Mouse (Mus musculus) ovary, postnatal 14 days (tissue): Measurements from ENCODE around the gene Klk1b11.
"Not testable (repeated sequence)": the region's sequence is repeated elsewhere in the genome, so short reads cannot be mapped to it uniquely, and the experiment has no call there.

Source experiments
- DNase-seq: peaks from one replicate; pipeline ENCODE4 v3.0.0; 2022; ENCODE audit warnings: low spot score

Gene Klk1b11

DNA sequence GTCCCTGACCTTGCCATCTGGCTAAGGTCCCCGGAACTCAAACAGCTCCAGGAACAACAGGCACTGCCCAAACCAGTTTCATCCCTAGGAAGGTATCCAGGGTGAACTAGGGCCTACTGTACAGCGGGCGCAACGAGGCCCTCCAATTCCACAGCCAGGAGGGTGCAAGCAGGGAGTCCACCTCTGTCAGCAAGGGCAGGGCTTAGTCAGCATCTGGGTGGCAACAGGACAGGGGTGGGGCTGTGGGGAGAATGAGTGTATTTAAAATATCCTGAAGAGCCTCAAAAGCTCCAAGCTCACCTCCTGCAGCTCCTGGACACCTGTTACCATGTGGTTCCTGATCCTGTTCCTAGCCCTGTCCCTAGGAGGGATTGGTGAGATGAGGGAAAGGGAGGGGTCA lies at the start of gene Klk1b11:
Klk1b11 (plus strand) TSS at position 301 of the 400 bp plus-strand sequence.
- DNase-seq: not testable (repeated sequence)

DNA sequence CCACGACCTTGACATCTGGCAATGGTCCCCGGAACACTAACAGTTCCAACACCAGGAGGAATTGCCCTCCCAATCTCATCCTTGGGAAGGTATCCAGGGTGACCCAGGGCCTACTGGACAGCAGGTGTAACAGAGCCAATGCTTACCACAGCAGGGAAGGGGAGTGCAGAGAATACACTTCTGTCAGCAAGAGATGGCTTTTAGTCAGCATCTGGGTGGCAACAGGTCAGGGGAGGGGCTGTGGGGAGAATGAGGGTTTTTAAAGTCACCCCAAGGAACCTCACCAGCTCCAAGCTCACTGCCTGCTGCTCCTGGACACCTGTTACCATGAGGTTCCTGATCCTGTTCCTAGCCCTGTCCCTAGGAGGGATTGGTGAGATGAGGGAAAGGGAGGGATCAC lies 45.3 kb upstream of the Klk1b11 start, which contains the start of gene Klk1b8:
Klk1b8 (plus strand) TSS at position 301 of the 400 bp plus-strand sequence.
- DNase-seq: no peak

GRCm38 (mm10) chr7:43952703-43953102 lies 43.0 kb upstream of the Klk1b11 start:
- no peak for DNase-seq

DNA sequence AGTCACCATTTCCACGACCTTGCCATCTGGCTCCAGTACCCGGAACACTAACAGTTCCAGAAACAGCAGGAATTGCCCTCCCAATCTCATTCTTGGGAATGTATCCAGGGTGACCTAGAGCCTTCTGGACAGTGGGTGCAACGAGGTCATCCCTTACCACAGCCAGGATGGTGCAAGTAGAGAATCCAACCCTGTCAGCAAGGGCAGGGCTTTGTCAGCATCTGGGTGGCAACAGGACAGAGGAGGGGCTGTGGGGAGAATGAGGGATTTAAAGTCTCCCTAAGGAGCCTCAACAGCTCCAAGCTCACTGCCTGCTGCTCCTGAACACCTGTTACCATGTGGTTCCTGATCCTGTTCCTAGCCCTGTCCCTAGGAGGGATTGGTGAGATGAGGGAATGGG lies 29.2 kb upstream of the Klk1b11 start, which contains the start of gene Klk1b1:
Klk1b1 (plus strand) TSS at position 301 of the 400 bp plus-strand sequence.
- DNase-seq: no peak

- DNase-seq: no peak
Observed at GRCm38 (mm10) chr7:43967058-43967457, 28.6 kb upstream of the Klk1b11 start.

- DNase-seq: no peak
Observed at GRCm38 (mm10) chr7:43967612-43968011, 28.1 kb upstream of the Klk1b11 start.

DNA sequence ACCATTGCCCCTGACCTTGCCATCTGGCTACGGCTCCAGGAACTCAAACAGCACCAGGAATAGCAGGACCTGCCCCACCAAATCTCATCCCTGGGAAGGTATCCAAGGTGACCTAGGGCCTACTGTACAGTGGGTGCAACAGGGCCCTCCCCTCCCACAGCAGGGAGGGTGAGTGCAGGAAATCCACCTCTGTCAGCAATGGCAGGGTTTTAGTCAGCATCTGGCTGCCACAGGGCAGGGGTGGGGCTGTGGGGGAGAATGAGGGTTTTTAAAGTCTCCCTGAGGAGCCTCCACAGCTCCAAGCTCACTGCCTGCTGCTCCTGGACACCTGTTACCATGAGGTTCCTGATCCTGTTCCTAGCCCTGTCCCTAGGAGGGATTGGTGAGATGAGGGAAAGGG lies 19.9 kb upstream of the Klk1b11 start, which contains the start of gene Klk1b9:
Klk1b9 (plus strand) TSS at position 301 of the 400 bp plus-strand sequence.
- DNase-seq: not testable (repeated sequence)

DNA sequence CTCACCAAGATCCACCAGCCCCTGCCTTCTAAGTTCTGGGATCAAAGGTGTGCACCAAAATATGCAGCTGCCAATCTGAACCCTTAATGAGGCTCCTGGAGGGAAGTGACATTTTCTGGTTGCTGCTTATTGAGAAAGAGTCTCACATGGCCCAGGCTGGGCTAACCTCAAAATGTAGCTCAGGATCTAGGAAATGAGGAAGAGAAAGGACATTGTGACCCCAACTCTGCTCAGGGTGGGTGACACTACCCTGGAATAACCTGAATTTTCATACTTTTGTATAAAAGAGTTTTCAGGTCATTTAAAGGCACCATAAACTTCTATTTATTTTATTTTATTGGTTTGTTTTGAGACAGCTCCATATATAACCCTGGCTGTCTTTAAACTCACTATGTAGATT lies 10.0 kb upstream of the Klk1b11 start:
- no peak for DNase-seq

GRCm38 (mm10) chr7:43994821-43995220 lies 856 bp upstream of the Klk1b11 start:
- not testable (repeated sequence) for DNase-seq

DNA sequence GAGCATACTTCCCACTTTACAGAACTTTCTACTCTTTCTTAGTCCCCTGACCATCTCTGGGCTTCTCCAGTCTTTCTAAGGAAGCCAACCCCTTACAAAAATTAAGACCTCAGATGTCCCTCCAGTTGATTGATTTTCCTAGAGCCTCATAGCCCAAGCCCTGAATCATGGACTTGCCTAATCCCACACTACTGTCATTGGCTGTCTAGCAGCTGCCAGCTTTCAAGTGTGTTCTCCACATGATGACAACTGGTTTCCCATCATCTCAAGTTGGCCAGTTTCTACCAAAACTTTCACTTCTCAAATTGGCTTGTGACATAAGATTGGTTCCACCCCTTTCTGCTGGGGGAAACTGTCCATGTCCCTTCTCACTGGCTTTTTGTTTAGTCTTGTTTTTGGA lies 9.2 kb downstream of the Klk1b11 start:
- no peak for DNase-seq

GRCm38 (mm10) chr7:44011868-44012267 lies 16.2 kb downstream of the Klk1b11 start, which contains the start of gene Klk1b26:
Klk1b26 (plus strand) TSS chr7:44012168.
- not testable (repeated sequence) for DNase-seq

DNA sequence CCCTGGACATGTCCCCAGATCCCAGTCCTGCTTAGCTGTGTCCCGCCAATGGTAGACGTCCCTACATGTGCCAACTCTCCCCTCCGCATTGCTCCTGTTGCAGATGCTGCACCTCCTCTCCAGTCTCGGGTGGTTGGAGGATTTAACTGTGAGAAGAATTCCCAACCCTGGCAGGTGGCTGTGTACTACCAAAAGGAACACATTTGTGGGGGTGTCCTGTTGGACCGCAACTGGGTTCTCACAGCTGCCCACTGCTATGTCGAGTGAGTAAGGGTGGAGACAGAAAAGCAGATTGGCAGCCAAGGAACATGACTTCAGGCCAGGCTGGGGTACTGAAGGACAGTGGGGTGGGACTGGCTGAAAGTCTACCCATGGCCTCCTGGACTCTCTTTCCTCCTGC lies 19.0 kb downstream of the Klk1b11 start:
- DNase-seq: not testable (repeated sequence)

DNA sequence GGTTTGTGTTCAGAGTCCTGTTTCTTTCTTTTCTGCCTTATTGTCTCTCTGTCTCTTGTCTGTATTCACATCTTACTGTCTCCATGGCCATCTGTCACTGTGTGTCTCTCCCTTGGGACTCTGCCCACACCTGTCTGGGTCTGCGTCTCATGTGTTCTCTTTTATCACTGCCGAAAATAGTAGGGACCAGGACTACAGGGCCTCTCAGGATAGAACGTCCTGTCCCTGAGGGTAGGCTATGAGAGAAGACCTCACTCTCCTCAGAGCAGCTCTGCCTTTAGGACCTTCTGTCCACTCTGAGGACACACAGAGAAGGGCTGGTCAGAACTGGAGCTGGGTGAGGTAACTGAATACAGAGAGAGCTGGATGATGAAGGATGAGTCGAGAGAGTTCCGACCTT lies 19.4 kb downstream of the Klk1b11 start:
- DNase-seq: no peak
